Mouse (Mus musculus): ENCODE data around the gene Klrg2.

Klrg2 gene

GRCm38 (mm10) chr6:38627486-38627885, 9.6 kb downstream of the Klrg2 start:
- DNase-seq (ENCODE audit: low read depth): no peak

- no peak for DNase-seq (ENCODE audit: low read depth)
Observed at GRCm38 (mm10) chr6:38627081-38627480, 10.0 kb downstream of the Klrg2 start.

DNA sequence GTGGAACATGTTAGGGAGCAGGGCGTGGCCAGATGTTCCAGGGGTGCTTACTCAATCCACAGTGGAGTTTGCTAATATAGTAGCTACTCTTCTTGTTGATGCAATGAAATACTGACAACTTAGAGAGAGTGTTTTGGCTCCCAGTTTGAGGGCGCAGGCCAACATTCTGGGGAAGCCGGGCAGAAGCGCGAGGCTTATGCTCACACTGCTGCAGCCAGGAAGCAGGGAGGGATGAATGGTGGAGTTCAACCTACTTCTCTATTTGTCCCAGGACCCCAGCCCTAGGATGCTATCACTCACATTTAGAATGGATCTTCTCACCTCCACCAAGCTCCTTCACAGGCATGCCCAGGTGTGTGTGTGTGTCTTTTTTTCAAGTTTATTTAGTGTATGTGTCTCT, 11.0 kb downstream of the Klrg2 start:
- DNase-seq (ENCODE audit: low read depth): no peak

GRCm38 (mm10) chr6:38624439-38624838, 12.6 kb downstream of the Klrg2 start:
- no peak for DNase-seq (ENCODE audit: low read depth)

DNA sequence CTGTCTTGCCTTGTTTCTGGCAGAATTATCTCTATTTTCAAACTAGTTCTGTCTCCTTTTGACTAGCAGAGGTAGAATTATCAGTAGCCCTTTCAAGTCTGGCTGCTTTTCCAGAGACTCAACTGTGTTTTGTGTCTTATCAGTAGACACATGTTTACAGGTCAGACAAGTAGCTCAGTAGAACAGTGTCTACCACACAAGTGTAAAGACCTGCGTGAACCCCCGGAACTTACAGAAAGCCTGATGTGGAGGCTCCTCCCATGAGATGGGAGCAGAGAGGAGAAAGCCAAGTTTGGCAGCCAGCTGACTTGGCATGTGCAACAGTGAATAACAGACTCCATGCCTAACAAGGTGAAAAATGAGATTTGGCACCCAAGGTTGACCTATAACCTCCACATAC, 13.6 kb downstream of the Klrg2 start:
- DNase-seq (ENCODE audit: low read depth): no peak

DNA sequence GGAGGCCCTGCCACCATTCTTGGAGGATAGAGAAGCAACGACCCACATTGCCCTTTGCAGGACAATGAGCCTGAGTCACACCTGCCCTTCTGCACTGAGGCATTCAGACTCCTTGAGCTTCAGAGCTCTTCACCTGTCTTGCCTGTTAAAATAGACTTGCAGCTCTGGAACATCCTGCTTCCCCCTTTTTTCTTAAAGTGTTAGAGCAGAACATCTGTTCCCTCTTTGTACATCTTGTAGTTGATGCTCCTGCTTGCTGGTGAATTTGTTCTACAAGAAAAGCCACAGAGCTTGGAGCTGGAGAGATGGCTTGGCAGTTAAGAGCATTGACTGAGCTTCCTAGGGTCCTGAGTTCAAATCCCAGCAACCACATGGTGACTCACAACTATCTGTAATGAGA, 14.6 kb downstream of the Klrg2 start:
- no peak for DNase-seq (ENCODE audit: low read depth)

- DNase-seq (ENCODE audit: low read depth): no peak
Observed at GRCm38 (mm10) chr6:38609892-38610291, 27.1 kb downstream of the Klrg2 start.

GRCm38 (mm10) chr6:38597481-38597880, 39.6 kb downstream of the Klrg2 start:
- no peak for DNase-seq (ENCODE audit: low read depth)

DNA sequence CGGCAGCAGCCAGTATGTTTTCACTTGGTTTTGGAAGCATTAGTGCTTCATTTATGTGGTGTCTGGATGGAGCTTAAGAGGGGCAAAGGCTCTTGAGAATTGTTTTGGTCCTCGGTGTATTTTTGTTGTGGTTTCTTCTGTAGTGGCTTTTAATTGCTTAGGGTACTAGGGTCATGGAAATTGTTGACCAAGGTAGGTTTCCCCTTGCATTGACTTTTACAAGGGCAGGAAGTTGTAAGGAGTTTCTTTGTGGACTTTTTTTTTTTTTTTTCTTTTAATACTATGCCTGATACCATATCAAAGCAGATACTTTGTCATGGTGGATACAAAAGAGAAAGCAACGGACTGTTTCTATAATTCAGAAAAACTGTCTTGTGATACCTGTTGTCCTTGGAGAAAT, 55.3 kb downstream of the Klrg2 start:
- peak; percentile 52 for DNase-seq (ENCODE audit: low read depth)

DNA sequence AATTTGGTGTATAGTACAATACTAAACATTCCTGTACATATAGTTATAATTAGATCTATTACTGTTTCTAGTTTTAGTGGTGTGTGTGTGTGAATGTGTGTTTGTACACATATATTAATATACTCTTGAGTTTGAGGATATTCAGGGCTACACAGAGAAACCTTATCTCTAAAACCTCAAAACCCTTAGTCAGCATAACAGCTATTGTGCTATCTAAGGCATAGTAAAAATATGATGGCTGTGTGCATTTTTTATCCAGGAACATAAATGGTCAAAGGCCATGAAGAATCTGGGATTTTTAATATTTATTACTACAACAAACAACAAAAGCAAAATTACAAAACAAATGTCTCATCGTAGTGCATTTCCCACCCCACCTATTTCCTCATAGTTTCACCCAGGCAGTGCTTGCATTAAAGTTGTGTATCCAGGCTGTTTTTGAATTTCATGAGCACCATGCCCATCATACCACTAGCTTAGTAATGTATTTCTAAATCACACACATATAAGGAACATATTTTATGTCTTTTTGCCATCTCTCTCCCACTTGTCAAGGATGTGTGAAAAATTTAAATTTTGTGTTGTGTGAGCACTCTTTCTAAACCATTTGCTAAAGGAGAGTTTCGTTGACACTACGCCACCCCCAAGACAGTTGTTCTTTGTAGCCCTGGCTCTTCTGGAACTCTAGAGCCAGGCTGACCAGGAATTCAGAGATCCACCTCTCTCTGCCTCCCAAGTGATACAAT, 56.8 kb downstream of the Klrg2 start:
- no peak for DNase-seq (ENCODE audit: low read depth)

GRCm38 (mm10) chr6:38576096-38576495, 60.9 kb downstream of the Klrg2 start:
- no peak for DNase-seq (ENCODE audit: low read depth)

Data from induced T-regulatory cell, adult 2 months (primary cell).